Mouse (Mus musculus) kidney, adult 2 months (tissue): ENCODE data around the gene Ppp6r2.

Source experiments
- CTCF ChIP-seq: fragments of 200-500 bp; conservative IDR thresholded peaks from 2 replicates; pipeline ENCODE4 v1.5.1; 2011; ENCODE audit warnings: low read depth, mild to moderate bottlenecking, control low read depth, low read length, moderate library complexity, mixed read lengths; ENCODE audit not compliant: insufficient read depth, insufficient read length
- POLR2A ChIP-seq: fragments of 200-500 bp; IDR thresholded peaks from one replicate; pipeline ENCODE4 v1.6.1; 2011; ENCODE audit warnings: low read depth, low read length, control low read depth

- TF ChIP-seq CTCF = no peak
- TF ChIP-seq POLR2A = no peak
These were observed 64.1 kb downstream of the Ppp6r2 start for GRCm38 (mm10) chr15:89275497-89275896.
